Mouse (Mus musculus) ZHBTc4 (cell line): ENCODE data around the gene Slc38a10.

Experiments used
- DNase-seq: peaks from one replicate; pipeline ENCODE4 v3.0.0-alpha.2; 2011; ENCODE audit warnings: low read depth, low spot score

The Slc38a10 gene

GRCm38 (mm10) chr11:120103431-120103997 lies 47.6 kb downstream of the Slc38a10 start:
- no peak for DNase-seq

- DNase-seq, result peak; percentile 92
These were observed 50.1 kb downstream of the Slc38a10 start for GRCm38 (mm10) chr11:120101036-120101435.

- DNase-seq, result peak; percentile 99
These were observed 52.3 kb downstream of the Slc38a10 start, which contains the start of the genes Tepsin and Ndufaf8 for GRCm38 (mm10) chr11:120098588-120099511. Gene Tepsin (minus strand): TSS chr11:120098731. Gene Ndufaf8 (plus strand): TSS chr11:120098928.

- peak; percentile 65 for DNase-seq
These were observed 58.1 kb downstream of the Slc38a10 start for GRCm38 (mm10) chr11:120092817-120093591.

- no peak for DNase-seq
These were observed 60.5 kb downstream of the Slc38a10 start for GRCm38 (mm10) chr11:120090661-120091060.

GRCm38 (mm10) chr11:120086702-120087152 lies 64.4 kb downstream of the Slc38a10 start, which contains the start of gene Cep131:
Gene Cep131 (minus strand): TSS chr11:120086827.
- peak; percentile 98 for DNase-seq

GRCm38 (mm10) chr11:120085891-120086627 lies 65.1 kb downstream of the Slc38a10 start:
- DNase-seq, result no peak

GRCm38 (mm10) chr11:120080282-120080681 lies 70.9 kb downstream of the Slc38a10 start:
- no peak for DNase-seq

GRCm38 (mm10) chr11:120076191-120076590 lies 75.0 kb downstream of the Slc38a10 start:
- DNase-seq, result no peak

- peak; percentile 31 for DNase-seq
These were observed 78.0 kb downstream of the Slc38a10 start for GRCm38 (mm10) chr11:120072986-120073647.

- no peak for DNase-seq
These were observed 79.3 kb downstream of the Slc38a10 start for GRCm38 (mm10) chr11:120071731-120072320.

GRCm38 (mm10) chr11:120071065-120071464 lies 80.1 kb downstream of the Slc38a10 start:
- no peak for DNase-seq

GRCm38 (mm10) chr11:120070286-120070930 lies 80.7 kb downstream of the Slc38a10 start:
- no peak for DNase-seq

GRCm38 (mm10) chr11:120069261-120069660 lies 81.9 kb downstream of the Slc38a10 start:
- no peak for DNase-seq

- DNase-seq, result peak; percentile 77
These were observed 83.3 kb downstream of the Slc38a10 start for GRCm38 (mm10) chr11:120067834-120068233.

GRCm38 (mm10) chr11:120065291-120065690 lies 85.9 kb downstream of the Slc38a10 start:
- DNase-seq, result peak; percentile 95

GRCm38 (mm10) chr11:120064668-120065040 lies 86.5 kb downstream of the Slc38a10 start:
- no peak for DNase-seq

GRCm38 (mm10) chr11:120064006-120064667 lies 87.0 kb downstream of the Slc38a10 start:
- no peak for DNase-seq

GRCm38 (mm10) chr11:120063326-120063725 lies 87.8 kb downstream of the Slc38a10 start:
- DNase-seq, result no peak
